Mouse (Mus musculus): ENCODE data around the gene Syngr4. TPM values are rescaled to one million over a fixed set of nuclear protein-coding genes. Genes with fewer than 3 reads are reported as not detected.
A peak's percentile ranks its signal among the peaks of the same experiment; 100 is the strongest.
"Not testable (repeated sequence)": the region's sequence is repeated elsewhere in the genome, so short reads cannot be mapped to it uniquely, and the experiment has no call there.

Syngr4 gene
- 0.54 and 1.3 TPM in 2 replicates for polyA plus RNA-seq (2014; fragmentation: Nextera tagmentation; extraction: Ambion mirVana)

DNA sequence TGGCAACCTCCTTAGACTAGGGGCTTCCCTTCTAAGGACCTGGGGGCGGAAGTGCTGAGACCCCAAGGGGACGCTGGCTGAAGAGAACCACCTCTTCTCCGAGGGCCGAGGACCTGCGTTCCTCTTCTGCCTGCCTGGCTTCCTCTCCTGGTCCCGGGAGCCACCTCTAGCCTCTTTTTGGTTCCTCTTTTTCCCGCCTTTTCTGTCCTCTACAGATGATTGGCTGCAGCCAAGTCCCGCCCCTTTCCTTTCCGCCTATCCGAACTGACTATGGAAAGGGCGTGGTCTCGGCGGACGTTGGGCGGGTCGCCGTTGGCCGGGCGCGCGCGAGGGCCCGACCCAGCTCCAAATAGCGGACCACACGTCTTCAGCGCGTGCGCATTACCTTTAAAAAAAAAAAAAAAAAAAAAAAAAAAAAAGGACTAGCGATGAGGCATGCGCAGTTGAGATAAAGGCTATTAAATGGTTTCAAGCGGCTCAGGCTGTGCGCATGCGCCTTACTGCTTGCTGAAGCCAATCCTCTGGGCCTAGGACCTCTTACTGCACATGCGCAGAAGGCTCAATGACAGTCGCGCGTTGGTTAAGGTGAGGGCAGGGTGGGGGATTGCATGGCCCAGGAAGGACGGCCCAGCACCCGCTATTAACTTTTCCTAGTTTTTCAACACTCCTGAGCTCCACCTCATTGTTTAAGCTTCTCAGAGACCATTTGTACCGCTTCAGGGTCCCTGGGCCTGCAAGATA lies at the start of gene Syngr4, which contains the start of gene Tmem143:
Gene Syngr4, minus strand, starts transcription at position 198 of the 741 bp plus-strand sequence.
Gene Tmem143, plus strand, starts transcription at position 425 of the 741 bp plus-strand sequence.
- 1% methylated on average over 40 of the region's 40 CpGs for WGBS (ENCODE audit: insufficient replicate concordance)
- ATAC-seq (replicated peaks; ENCODE audit: insufficient number of reproducible peaks, low FRiP score, low TSS enrichment), result peak; percentile 86
- H3K27ac ChIP-seq (ENCODE audit: low read depth, low read length), result peak within 1 kb of the TSS; percentile 66

DNA sequence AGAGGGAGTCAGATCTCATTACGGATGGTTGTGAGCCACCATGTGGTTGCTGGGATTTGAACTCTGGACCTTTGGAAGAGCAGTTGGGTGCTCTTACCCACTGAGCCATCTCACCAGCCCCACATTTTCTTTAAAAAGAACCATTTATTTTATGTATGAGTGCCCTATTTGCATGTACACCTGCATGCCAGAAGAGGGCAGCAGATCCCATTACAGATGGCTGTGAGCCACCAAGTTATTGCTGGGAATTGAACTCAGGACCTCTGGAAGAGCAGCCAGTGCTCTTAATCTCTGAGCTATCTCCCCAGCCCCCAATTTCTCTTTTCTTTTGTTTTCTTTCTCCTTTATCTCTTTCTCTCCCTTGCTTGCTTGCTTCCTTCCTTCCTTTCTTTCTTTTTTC lies 46.8 kb upstream of the Syngr4 start:
- not testable (repeated sequence) for H3K9me3 ChIP-seq (replicated peaks; ENCODE audit: control insufficient read depth, low read length)

More for the DNA sequence above, at the start of gene Syngr4, which contains the start of gene Tmem143:
- Histone ChIP-seq H3K9me3 (replicated peaks; ENCODE audit: control insufficient read depth, low read length) (no peaks in the 10 kb centered on the region), H3K36me3 (ENCODE audit: control insufficient read depth, insufficient read depth, low read length) (no peaks in the 10 kb centered on the region), H3K4me1 (ENCODE audit: control insufficient read depth, insufficient read depth, low read length) (no peaks in the 10 kb centered on the region; the same call in 1 of the 2 replicates), H3K27me3 (ENCODE audit: control insufficient read depth, insufficient read depth, low read length) (no peaks in the 10 kb centered on the region), H3K4me2 (peak within 1 kb of the TSS; percentile 95), H3K9ac (ENCODE audit: low read depth, low read length) (peak within 1 kb of the TSS; percentile 85), H3K4me3 (ENCODE audit: low read depth, low read length) (peak within 1 kb of the TSS; percentile 62)

DNA sequence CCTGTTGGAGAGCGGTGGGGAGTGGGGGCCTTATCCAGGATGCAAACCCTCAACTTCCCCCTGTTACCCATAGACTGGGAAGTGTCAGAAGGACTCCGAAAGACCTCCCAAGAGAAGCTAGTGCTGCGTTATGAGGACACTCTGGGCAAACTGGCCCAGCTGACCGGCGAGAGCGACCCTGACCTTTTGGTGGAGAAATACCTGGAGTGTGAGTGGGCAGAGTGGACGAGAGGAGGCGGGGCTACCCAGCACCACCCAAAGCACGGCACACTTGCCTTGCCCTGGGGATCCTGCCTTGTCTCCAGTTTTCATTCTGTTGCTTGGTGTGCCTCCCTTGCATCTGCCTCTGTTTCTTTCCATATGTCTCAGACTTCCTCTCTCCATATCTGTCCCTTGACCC lies 45.5 kb upstream of the Syngr4 start:
- no peaks in the 10 kb centered on the region for H3K9me3 ChIP-seq (replicated peaks; ENCODE audit: control insufficient read depth, low read length)
- H3K4me3 ChIP-seq (ENCODE audit: low read depth, low read length), result no peak overlapping the region
- H3K4me1 ChIP-seq (ENCODE audit: control insufficient read depth, insufficient read depth, low read length), result no peaks in the 10 kb centered on the region
- H3K27ac ChIP-seq (ENCODE audit: low read depth, low read length), result no peak overlapping the region
- H3K27me3 ChIP-seq (ENCODE audit: control insufficient read depth, insufficient read depth, low read length), result no peaks in the 10 kb centered on the region
- no peak for ATAC-seq (replicated peaks; ENCODE audit: insufficient number of reproducible peaks, low FRiP score, low TSS enrichment)
- WGBS (ENCODE audit: insufficient replicate concordance), result 70% methylated on average over 9 of the region's 9 CpGs
- H3K9ac ChIP-seq (ENCODE audit: low read depth, low read length), result no peak overlapping the region
- no peak overlapping the region for H3K4me2 ChIP-seq
- no peaks in the 10 kb centered on the region for H3K36me3 ChIP-seq (ENCODE audit: control insufficient read depth, insufficient read depth, low read length)

More for the DNA sequence above, 46.8 kb upstream of the Syngr4 start:
- H3K9ac ChIP-seq (ENCODE audit: low read depth, low read length); ATAC-seq (replicated peaks; ENCODE audit: insufficient number of reproducible peaks, low FRiP score, low TSS enrichment); H3K4me3 ChIP-seq (ENCODE audit: low read depth, low read length); H3K36me3 ChIP-seq (ENCODE audit: control insufficient read depth, insufficient read depth, low read length); H3K4me2 ChIP-seq; H3K4me1 ChIP-seq (ENCODE audit: control insufficient read depth, insufficient read depth, low read length); H3K27me3 ChIP-seq (ENCODE audit: control insufficient read depth, insufficient read depth, low read length); H3K27ac ChIP-seq (ENCODE audit: low read depth, low read length): not testable (repeated sequence)
- WGBS (ENCODE audit: insufficient replicate concordance), result 70% methylated on average over 1 of the region's 1 CpGs

DNA sequence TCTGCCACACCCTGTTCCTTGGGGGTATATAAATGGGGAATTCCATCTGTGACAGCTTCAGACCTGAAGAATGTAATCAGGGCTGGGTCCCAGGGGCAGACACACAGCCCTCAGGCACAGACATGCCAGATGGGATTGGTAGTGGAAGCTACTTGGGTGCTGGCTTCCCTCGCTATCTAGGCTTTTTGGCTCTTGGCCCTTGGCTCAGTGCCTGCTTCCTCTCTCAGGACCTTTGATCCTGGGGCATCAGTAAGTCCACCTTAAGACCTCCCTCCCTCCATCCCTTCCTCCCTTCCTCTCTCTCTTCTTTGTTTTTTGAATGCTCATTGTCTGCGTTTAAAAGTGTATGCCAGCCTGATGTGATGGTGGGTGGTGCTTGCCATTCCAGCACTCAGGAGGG lies 43.3 kb upstream of the Syngr4 start:
- H3K4me2 ChIP-seq, result no peak overlapping the region
- H3K4me3 ChIP-seq (ENCODE audit: low read depth, low read length), result no peak overlapping the region
- no peak overlapping the region for H3K9ac ChIP-seq (ENCODE audit: low read depth, low read length)
- 36% methylated on average over 2 of the region's 2 CpGs for WGBS (ENCODE audit: insufficient replicate concordance)
- no peak overlapping the region for H3K27ac ChIP-seq (ENCODE audit: low read depth, low read length)
- H3K27me3 ChIP-seq (ENCODE audit: control insufficient read depth, insufficient read depth, low read length), result 0 out of 2 replicates have a peak, but pooled peaks cover 3% of the 10 kb centered on the region
- H3K9me3 ChIP-seq (replicated peaks; ENCODE audit: control insufficient read depth, low read length), result no peaks in the 10 kb centered on the region
- no peak for ATAC-seq (replicated peaks; ENCODE audit: insufficient number of reproducible peaks, low FRiP score, low TSS enrichment)
- H3K4me1 ChIP-seq (ENCODE audit: control insufficient read depth, insufficient read depth, low read length), result no peaks in the 10 kb centered on the region
- H3K36me3 ChIP-seq (ENCODE audit: control insufficient read depth, insufficient read depth, low read length), result no peaks in the 10 kb centered on the region

DNA sequence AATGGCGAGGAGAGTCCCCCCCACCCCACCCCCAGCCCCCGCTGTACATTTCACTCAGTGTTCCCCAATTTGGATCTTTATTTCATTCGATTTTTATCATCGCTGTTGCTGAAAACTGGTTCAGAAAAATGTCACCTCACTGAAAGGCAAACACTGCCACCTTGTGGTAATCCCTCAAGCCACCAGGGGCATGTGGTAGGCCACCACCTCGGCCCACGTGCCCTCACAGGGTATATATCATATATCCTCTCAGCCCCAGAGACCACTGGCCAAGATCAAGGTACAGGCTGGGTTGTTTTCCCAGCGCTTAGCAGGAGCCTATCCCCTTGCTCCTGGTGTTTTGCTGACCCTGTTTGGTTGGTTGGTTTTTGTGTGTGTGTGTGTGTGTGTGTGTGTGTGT lies 38.6 kb upstream of the Syngr4 start:
- Histone ChIP-seq H3K36me3 (ENCODE audit: control insufficient read depth, insufficient read depth, low read length) (no peaks in the 10 kb centered on the region), H3K9me3 (replicated peaks; ENCODE audit: control insufficient read depth, low read length) (peaks cover 4% of the 10 kb centered on the region; the same call in 1 of the 2 replicates), H3K27ac (ENCODE audit: low read depth, low read length) (no peak overlapping the region), H3K4me3 (ENCODE audit: low read depth, low read length) (no peak overlapping the region), H3K9ac (ENCODE audit: low read depth, low read length) (no peak overlapping the region), H3K27me3 (ENCODE audit: control insufficient read depth, insufficient read depth, low read length) (0 out of 2 replicates have a peak, but pooled peaks cover 3% of the 10 kb centered on the region), H3K4me2 (no peak overlapping the region), H3K4me1 (ENCODE audit: control insufficient read depth, insufficient read depth, low read length) (no peaks in the 10 kb centered on the region)
- no peak for ATAC-seq (replicated peaks; ENCODE audit: insufficient number of reproducible peaks, low FRiP score, low TSS enrichment)
- 37% methylated on average over 7 of the region's 7 CpGs for WGBS (ENCODE audit: insufficient replicate concordance)

DNA sequence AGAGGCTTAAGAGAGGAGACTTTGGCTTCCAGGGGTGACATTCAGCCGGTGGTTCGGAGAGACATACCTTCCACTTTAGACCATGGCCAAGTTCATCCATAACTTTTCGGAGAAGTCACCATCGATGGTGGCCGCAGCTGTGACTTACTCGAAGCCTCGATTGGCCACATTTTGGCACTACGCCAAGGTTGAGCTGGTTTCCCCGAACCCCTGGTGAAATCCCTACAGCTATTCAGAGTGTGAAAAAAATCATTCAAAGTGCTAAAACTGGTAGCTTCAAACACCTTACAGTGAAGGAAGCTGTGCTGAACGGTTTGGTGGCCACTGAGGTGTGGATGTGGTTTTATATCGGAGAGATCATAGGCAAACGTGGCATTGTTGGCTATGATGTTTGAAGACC lies 37.3 kb upstream of the Syngr4 start:
- not testable (repeated sequence) for H3K9ac ChIP-seq (ENCODE audit: low read depth, low read length); H3K27ac ChIP-seq (ENCODE audit: low read depth, low read length); H3K36me3 ChIP-seq (ENCODE audit: control insufficient read depth, insufficient read depth, low read length); H3K9me3 ChIP-seq (replicated peaks; ENCODE audit: control insufficient read depth, low read length); H3K27me3 ChIP-seq (ENCODE audit: control insufficient read depth, insufficient read depth, low read length); H3K4me1 ChIP-seq (ENCODE audit: control insufficient read depth, insufficient read depth, low read length); ATAC-seq (replicated peaks; ENCODE audit: insufficient number of reproducible peaks, low FRiP score, low TSS enrichment); H3K4me3 ChIP-seq (ENCODE audit: low read depth, low read length); H3K4me2 ChIP-seq
- 87% methylated on average over 12 of the region's 12 CpGs for WGBS (ENCODE audit: insufficient replicate concordance)

DNA sequence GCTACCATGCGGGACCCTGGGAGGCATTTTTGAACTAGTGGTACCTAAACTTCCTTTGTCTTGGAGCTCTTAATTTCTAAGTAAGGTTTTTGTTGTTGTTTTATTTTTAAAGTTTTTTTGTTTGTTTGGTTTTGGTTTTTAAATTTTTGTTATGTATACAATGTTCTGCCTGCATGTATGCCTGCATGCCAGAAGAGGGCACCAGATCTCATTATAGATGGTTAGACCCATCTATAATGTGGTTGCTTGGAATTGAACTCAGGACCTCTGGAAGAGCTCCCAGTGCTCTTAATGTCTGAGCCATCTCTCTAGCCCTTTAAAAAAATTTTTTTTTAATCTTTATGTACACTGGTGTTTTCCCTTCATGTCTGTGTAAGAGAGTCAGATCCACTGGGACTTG lies 33.2 kb upstream of the Syngr4 start:
- Histone ChIP-seq H3K27ac (ENCODE audit: low read depth, low read length) (no peak overlapping the region), H3K27me3 (ENCODE audit: control insufficient read depth, insufficient read depth, low read length) (0 out of 2 replicates have a peak, but pooled peaks cover 8% of the 10 kb centered on the region), H3K9ac (ENCODE audit: low read depth, low read length) (no peak overlapping the region), H3K9me3 (replicated peaks; ENCODE audit: control insufficient read depth, low read length) (peaks cover 4% of the 10 kb centered on the region; the same call in 1 of the 2 replicates), H3K4me3 (ENCODE audit: low read depth, low read length) (no peak overlapping the region), H3K4me2 (no peak overlapping the region), H3K36me3 (ENCODE audit: control insufficient read depth, insufficient read depth, low read length) (no peaks in the 10 kb centered on the region; the same call in 1 of the 2 replicates), H3K4me1 (ENCODE audit: control insufficient read depth, insufficient read depth, low read length) (no peaks in the 10 kb centered on the region)
- WGBS (ENCODE audit: insufficient replicate concordance), result 88% methylated on average over 1 of the region's 1 CpGs
- ATAC-seq (replicated peaks; ENCODE audit: insufficient number of reproducible peaks, low FRiP score, low TSS enrichment), result no peak

DNA sequence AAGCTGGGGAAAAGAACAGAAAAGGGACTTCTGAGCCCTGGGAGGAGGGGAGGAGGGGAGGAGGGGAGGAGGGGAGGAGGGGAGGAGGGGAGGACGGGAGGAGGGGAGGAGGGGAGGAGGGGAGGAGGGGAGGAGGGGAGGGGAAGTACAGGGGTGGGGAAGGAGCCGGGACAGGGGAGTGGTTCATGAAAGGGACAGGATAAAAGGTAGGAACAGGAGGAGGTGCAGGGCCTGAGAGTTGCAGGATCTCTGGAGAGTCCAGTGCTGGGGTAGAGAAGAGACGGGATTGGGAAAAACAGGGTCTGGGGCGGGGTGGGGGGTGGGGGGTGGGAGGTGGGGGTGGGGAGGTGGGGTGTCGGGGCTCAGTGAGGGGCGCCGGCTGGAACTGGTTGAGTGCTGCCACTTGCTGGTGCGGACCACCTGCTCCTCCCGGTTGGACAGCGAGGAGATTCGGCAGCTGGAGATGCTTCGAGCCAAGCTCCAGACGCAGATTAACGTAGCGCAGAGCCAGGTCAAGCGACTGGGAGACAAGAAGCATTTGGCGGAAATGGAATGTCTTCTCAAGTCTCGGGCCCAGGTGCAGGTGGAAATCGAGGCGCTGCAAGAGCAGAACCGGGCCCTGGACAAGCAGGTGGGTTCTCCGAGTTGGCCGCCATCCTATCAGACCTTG lies 32.2 kb upstream of the Syngr4 start:
- no peaks in the 10 kb centered on the region for H3K4me1 ChIP-seq (ENCODE audit: control insufficient read depth, insufficient read depth, low read length)
- no peak overlapping the region for H3K9ac ChIP-seq (ENCODE audit: low read depth, low read length)
- WGBS (ENCODE audit: insufficient replicate concordance), result 15% methylated on average over 16 of the region's 23 CpGs
- H3K36me3 ChIP-seq (ENCODE audit: control insufficient read depth, insufficient read depth, low read length), result no peaks in the 10 kb centered on the region; the same call in 1 of the 2 replicates
- no peak overlapping the region for H3K4me3 ChIP-seq (ENCODE audit: low read depth, low read length)
- H3K4me2 ChIP-seq, result 0 out of 2 replicates have a peak overlapping the region, but pooled peaks have one; percentile 24
- peaks cover 4% of the 10 kb centered on the region; the same call in 1 of the 2 replicates for H3K9me3 ChIP-seq (replicated peaks; ENCODE audit: control insufficient read depth, low read length)
- no peak for ATAC-seq (replicated peaks; ENCODE audit: insufficient number of reproducible peaks, low FRiP score, low TSS enrichment)
- no peak overlapping the region for H3K27ac ChIP-seq (ENCODE audit: low read depth, low read length)
- 0 out of 2 replicates have a peak, but pooled peaks cover 8% of the 10 kb centered on the region for H3K27me3 ChIP-seq (ENCODE audit: control insufficient read depth, insufficient read depth, low read length)
